Mouse (Mus musculus) neutrophil, adult 59 days (primary cell): ENCODE data around the gene Lmna. TPM values are rescaled to one million over a fixed set of nuclear protein-coding genes. Genes with fewer than 3 reads are reported as not detected.

Experiments
- total RNA-seq, 2 experiments: library from RNA; stranded (reverse); gene quantifications; 1 replicate in 1 of 2; 2 replicates in 1 of 2; pipeline ENCODE4 v1.2.4; 2023

The Lmna gene
- 10 to 100 TPM; 10.1 to 20.2 TPM for total RNA-seq

DNA sequence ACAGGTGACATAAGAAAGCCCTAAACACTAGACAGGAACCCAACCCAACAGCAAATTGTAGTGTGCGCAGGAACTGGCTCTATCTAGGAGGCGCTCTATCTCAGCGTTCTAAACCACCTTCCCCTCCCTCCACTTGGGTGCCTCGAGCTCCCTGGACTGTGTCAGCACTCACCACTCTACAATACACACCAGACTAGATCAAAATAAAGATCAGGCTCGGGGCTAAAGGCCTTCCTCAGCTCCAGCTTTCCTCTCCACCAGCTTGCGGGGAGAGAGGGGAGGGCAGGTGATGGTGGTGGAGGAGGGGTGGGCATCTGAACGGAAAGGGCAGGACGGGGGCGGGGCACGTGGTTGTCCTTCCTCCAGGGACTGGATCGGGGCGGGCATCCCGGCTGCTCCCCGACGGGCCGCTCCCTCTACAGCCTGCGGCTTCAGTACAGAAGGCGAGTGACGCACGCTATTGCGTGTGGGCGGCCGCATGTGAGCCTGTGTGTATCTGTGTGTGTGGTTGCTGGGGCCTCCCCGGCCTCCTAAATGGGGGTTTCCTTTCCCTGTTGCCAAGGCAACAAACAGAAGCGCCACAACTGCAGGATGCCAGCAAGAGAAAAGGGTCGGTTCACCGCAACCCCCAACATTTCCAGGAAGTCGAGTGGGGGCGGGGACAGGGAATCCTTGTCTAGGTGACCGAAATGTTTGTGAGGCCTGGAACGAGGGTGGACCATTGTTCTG, at the start of gene Lmna:
Gene Lmna, minus strand, starts transcription at position 265 of the 729 bp plus-strand sequence.

GRCm38 (mm10) chr3:88553525-88553879, 43.7 kb upstream of the Lmna start, which contains the start of gene Ubqln4:
TSS of gene Ubqln4 (plus strand) at chr3:88553758.

GRCm38 (mm10) chr3:88552676-88553524, 43.1 kb upstream of the Lmna start, which contains the start of gene Lamtor2:
TSS of gene Lamtor2 (minus strand) at chr3:88553074.

GRCm38 (mm10) chr3:88548180-88548917, 38.6 kb upstream of the Lmna start, which contains the start of gene Rab25:
TSS of gene Rab25 (minus strand) at chr3:88548300.

GRCm38 (mm10) chr3:88532299-88532674, 22.5 kb upstream of the Lmna start, which contains the start of gene Mex3a:
TSS of gene Mex3a (plus strand) at chr3:88532395.

GRCm38 (mm10) chr3:88460983-88461696, 48.6 kb downstream of the Lmna start, which contains the start of gene Sema4a:
TSS of gene Sema4a (minus strand) at chr3:88461182.

Other genes with a start within 250 kb of the Lmna start
- gene Gm38392, start 222.7 kb downstream of the Lmna start, total RNA-seq: not detected
- gene Tsacc, start 213.0 kb downstream of the Lmna start, total RNA-seq: 1 to 10 TPM; 1.4 to 2.1 TPM
- gene Cct3, start 212.8 kb downstream of the Lmna start, total RNA-seq: 10 to 100 TPM; 57.5 to 65.8 TPM
- 100 to 1,000 TPM; 128 to 130 TPM for gene Glmp, start 184.9 kb downstream of the Lmna start, total RNA-seq
- under 1 TPM; 0.71 to 0.79 TPM for gene Tmem79, start 173.8 kb downstream of the Lmna start, total RNA-seq
- gene Smg5, start 173.7 kb downstream of the Lmna start, total RNA-seq: 10 to 100 TPM; 42.3 to 42.6 TPM
- gene Paqr6, start 145.4 kb downstream of the Lmna start, total RNA-seq: not detected
- 1 to 10 TPM; 1.5 to 5.5 TPM for gene Bglap3, start 137.2 kb downstream of the Lmna start, total RNA-seq
- gene Bglap2, start 131.3 kb downstream of the Lmna start, total RNA-seq: 10 to 100 TPM in 1 of 2 experiments, 1 to 10 TPM in 1; 3.7 to 11.5 TPM
- 10 to 100 TPM; 16.8 to 30.3 TPM for gene Bglap, start 125.5 kb downstream of the Lmna start, total RNA-seq
- gene Pmf1, start 99.6 kb downstream of the Lmna start, total RNA-seq: 10 to 100 TPM; 61.1 to 63.9 TPM
- gene Slc25a44, start 84.8 kb downstream of the Lmna start, total RNA-seq: 10 to 100 TPM; 22.4 to 22.5 TPM
- 100 to 1,000 TPM; 326 to 366 TPM for gene Sema4a, start 48.8 kb downstream of the Lmna start, total RNA-seq
- under 1 TPM; 0.11 to 0.13 TPM for gene Mex3a, start 22.4 kb upstream of the Lmna start, total RNA-seq
- gene Rab25, start 38.3 kb upstream of the Lmna start, total RNA-seq: not detected
- 10 to 100 TPM; 76.5 to 78.5 TPM for gene Lamtor2, start 43.1 kb upstream of the Lmna start, total RNA-seq
- 10 to 100 TPM; 17.7 to 20.7 TPM for gene Ubqln4, start 43.8 kb upstream of the Lmna start, total RNA-seq
- gene Ssr2, start 65.9 kb upstream of the Lmna start, total RNA-seq: 10 to 100 TPM; 75.0 to 88.1 TPM
- gene Arhgef2, start 96.0 kb upstream of the Lmna start, total RNA-seq: 100 to 1,000 TPM; 210 to 213 TPM
- gene Rxfp4, start 143.2 kb upstream of the Lmna start, total RNA-seq: not detected
- 10 to 100 TPM; 92.1 to 93.0 TPM for gene Khdc4, start 175.8 kb upstream of the Lmna start, total RNA-seq
- 10 to 100 TPM; 47.9 to 50.6 TPM for gene Rit1, start 206.9 kb upstream of the Lmna start, total RNA-seq